Mouse (Mus musculus) right cerebral cortex, postnatal 36 days (tissue): Measurements from ENCODE around the gene Simc1.
"Not testable (repeated sequence)": the region's sequence is repeated elsewhere in the genome, so short reads cannot be mapped to it uniquely, and the experiment has no call there.

ENCODE experiments used
- DNase-seq, 2 experiments: peaks; one replicate each; pipeline ENCODE4 v3.0.0; 2022; ENCODE audit warnings: low spot score in 2 of 2, mixed read lengths in 1 of 2

The Simc1 gene

GRCm38 (mm10) chr13:54503604-54504521, at the start of gene Simc1:
Simc1 (plus strand) TSS chr13:54503779.
- peak; percentile 22 to 37 for DNase-seq

- DNase-seq, result no peak
Measured at GRCm38 (mm10) chr13:54457062-54457461, 46.5 kb upstream of the Simc1 start.

GRCm38 (mm10) chr13:54459282-54459681, 44.3 kb upstream of the Simc1 start:
- DNase-seq, result no peak

DNA sequence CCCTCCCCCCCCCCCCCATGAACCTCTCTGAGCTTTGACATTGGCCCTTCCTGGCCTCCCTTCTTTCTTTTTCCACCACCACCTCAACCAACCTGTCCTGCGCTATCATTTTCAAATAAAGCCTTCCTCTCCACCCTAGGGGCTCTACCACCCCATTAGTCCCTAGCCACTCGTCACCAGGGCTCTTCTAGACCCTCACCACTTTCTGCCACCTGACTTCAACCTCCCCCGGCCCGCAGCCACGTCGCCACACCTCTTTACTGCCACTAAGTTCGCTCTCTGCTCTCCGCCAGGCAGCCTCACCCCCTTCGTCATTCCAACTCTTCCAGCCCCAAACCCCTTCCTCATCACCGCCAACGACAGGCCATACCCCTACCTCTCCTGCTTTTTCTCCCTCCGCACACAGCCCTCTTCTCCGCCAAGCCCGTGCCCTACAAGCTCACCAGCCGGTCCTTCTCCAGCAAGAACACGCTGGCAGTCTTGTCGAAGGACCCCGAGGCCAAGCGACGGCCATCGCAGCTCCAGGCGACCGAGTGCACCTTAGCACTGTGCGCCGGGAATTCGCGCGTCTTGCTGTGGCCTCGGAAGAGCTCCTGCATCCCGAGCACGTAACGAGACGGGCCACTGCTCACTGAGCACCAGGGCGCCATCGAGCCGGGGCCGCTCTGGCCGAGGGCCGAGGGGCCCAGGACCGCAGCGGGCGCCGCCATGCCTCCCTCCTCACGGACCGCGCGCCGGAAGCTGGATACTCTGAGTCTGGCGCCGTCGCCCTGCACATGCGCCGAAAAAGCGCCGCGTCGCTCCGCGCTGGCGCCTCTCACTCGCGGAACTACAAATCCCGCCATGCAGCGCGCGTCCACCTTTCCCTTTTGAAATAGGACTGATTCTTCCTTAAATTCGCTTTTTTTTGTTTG, 35.2 kb upstream of the Simc1 start, which contains the start of gene Thoc3:
Gene Thoc3, minus strand, starts transcription at position 752 of the 914 bp plus-strand sequence.
- DNase-seq, result peak; percentile 87 to 88

- no peak for DNase-seq
Measured at GRCm38 (mm10) chr13:54469012-54469354, 34.6 kb upstream of the Simc1 start.

GRCm38 (mm10) chr13:54471967-54472366, 31.6 kb upstream of the Simc1 start:
- no peak for DNase-seq

DNA sequence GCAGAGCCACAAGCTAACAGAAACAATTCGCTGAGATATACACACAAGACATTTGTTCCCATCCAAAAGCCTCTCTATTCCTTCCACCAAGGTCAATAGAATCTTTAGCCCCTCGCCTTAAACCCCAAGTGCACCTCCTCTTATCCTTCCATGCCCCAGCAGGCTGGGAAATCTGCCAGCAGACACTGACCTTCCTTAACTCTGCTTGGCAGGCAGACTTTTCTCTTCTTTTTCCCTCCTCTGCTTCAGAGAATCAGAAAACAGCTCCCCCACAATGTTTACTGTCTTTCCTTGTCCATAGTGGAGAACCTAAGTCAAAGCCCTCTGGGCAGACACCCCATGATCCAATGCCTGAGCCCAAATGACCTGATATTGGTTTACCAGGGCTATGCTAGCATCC, 28.6 kb upstream of the Simc1 start:
- no peak for DNase-seq

- no peak for DNase-seq
Measured at GRCm38 (mm10) chr13:54475702-54476101, 27.9 kb upstream of the Simc1 start.

DNA sequence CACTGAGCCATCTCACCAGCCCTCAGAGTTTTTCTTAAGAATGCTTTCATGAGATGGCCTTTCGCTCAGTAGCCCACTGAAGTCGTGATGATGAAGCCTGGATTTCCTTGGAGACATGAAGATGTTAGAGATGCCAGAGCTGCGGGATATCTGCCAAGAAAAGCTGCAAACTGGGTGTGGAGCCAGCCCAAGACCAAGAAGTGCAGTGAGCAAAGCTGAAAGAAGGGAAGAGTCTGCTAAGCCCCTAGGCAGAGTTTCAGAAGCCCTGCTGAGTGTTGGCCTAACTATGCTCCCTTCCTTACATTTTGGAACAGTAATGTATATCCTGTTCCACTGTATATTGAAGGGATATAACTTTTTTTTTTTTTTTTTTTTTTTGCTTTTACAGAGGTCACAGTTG, 24.3 kb upstream of the Simc1 start:
- no peak for DNase-seq

- DNase-seq, result no peak
Measured at GRCm38 (mm10) chr13:54481498-54481897, 22.1 kb upstream of the Simc1 start.

DNA sequence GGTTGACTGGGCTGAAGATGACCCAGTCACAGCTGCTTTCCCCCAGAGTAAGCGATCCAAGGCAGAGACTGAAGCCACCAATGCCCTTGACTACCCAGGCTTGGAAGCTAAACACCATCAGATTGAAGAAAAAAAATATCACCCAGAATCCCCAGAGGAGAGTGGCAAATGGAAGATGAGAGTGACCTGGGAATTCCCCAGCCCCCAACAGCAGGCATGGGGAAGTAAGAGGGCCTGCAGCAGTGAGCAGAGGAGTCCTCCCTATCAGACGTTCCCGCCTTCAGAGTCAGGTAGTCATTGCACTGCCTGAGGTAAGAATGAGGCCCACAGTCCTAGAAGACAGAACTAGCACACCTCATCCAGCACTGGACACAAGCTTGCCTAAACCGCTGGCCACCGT, 13.2 kb upstream of the Simc1 start:
- no peak for DNase-seq

GRCm38 (mm10) chr13:54491381-54491780, 12.2 kb upstream of the Simc1 start:
- DNase-seq, result no peak

DNA sequence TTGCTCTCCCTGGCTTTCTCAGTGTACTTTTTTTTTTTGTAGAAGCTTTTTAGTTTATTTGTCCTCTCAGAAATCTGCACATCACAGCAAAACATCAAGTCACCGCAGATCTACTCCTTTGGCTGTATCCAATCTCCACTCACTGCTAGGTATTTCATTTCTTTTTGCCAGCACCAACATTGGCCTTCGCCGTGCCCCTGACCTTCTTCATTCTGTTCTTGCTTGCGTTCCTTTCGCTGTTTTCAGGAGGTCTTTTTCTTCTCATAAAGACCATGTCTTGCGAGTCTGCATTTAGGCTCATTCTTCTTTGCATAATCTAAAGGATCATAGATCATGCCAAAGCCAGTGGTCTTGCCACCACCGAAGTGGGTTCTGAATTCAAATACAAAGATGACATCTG, 4.0 kb upstream of the Simc1 start:
- not testable (repeated sequence) for DNase-seq

- DNase-seq, result no peak
Measured at GRCm38 (mm10) chr13:54501352-54501751, 2.2 kb upstream of the Simc1 start.

- DNase-seq, result no peak
Measured at GRCm38 (mm10) chr13:54501957-54502690, 1.5 kb upstream of the Simc1 start.

DNA sequence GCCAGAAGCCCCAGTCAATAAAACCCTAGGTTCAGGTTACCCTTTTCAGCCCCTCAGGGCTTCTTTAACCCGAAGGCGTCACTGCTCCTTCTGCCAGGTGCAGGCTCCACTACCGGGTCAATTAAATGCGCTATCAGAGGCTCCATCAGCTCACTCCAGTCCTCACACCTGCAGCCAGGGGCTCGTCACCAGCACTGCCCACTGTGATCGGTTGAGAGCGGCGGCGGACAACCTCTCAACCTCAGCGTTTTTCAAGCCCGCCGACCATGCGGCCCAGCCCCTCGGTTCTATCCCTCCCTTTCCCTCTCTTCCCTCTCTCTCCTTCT, 338 bp upstream of the Simc1 start:
- DNase-seq, result no peak

- DNase-seq, result no peak
Measured at GRCm38 (mm10) chr13:54504611-54505260, 1.2 kb downstream of the Simc1 start.

GRCm38 (mm10) chr13:54505920-54506319, 2.3 kb downstream of the Simc1 start:
- DNase-seq, result peak in 1 of 2 experiments; percentile 12

GRCm38 (mm10) chr13:54520221-54520620, 16.6 kb downstream of the Simc1 start:
- DNase-seq, result no peak

DNA sequence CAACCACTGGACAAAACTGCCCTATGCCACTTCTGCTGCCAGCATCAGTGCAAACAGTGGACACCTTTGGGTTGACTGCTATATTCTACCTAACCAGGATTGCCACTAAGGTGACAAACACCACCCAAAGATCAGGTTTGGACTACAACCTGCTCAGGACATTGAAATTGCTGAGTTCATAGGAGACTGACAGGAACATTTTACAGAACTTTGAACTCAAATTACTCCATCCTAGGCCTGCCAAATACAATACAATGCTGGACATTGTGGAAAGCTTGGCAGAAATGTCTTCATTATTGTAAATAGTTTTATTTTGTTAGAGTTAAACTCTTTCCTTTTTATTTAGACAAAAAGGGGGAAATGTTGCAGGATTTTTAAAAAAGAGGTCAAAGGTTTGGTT, 17.6 kb downstream of the Simc1 start:
- no peak for DNase-seq

DNA sequence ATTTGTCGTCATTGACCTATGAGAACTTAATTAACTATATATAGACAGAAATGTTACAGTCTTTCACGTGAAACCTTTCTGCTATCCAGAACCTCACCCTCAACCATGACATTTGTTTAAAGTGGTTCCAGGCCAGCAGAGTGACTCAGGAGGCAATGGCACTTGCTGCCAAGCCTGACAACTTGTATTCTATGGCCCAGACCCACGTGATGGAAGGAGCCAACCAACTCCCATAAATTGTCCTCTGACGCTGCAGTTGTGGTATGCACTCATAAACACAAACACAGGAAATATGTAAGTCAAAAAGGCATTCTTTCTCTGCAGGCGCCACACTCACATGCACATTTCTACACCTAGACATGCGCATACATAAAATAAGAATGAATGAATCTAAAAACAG, 23.6 kb downstream of the Simc1 start:
- DNase-seq, result no peak
